Mouse (Mus musculus): Measurements from ENCODE around the gene Itgb1bp1.

Gene Itgb1bp1

GRCm38 (mm10) chr12:21244375-21244960 is 41.6 kb downstream of the Itgb1bp1 start:
- no peak for DNase-seq (ENCODE audit: low read depth, low spot score)

DNA sequence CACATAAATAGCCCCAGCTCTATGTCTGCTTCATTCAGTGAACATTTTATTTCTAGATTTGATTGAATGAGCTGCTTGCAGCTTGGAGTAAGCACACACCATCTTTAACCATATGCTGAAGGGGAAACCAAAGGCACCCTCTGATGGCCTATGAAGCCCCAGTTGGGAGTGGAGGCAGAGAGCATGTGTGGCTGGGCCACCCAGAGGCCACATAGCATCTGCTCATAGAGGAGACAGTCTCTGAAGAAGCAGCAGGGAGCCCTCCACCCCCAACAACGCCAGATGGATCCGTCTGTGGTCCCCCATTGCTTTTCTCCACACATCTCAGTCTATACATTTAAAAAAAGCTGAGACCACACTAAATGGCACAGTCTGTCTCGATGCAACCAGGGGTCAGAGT is 44.1 kb downstream of the Itgb1bp1 start:
- no peak for DNase-seq (ENCODE audit: low read depth, low spot score)

- no peak for DNase-seq (ENCODE audit: low read depth, low spot score)
Observed at GRCm38 (mm10) chr12:21234560-21234959, 51.5 kb downstream of the Itgb1bp1 start.

- DNase-seq (ENCODE audit: low read depth, low spot score): no peak
Observed at GRCm38 (mm10) chr12:21233727-21234126, 52.4 kb downstream of the Itgb1bp1 start.

- DNase-seq (ENCODE audit: low read depth, low spot score): no peak
Observed at GRCm38 (mm10) chr12:21229076-21229918, 56.8 kb downstream of the Itgb1bp1 start.

DNA sequence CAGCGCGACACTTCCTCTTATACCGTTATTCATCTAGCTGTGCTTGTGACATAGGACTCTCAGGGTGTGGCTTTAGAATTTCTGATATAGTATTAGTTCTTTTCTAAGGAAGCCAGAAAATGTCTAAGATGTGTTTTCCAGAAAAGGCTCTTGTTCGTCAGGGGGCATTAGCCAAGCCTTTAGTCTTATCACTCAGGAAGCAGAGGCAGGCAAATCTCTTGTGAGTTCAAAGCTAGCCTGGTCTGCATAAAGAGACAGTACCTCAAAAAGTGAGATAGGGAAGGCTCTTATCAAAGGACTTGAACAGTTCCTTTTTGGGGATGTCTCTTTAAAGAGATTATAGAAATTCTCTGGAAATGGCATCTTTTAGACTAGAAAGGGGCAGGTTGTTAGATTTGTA is 57.4 kb downstream of the Itgb1bp1 start:
- no peak for DNase-seq (ENCODE audit: low read depth, low spot score)

- DNase-seq (ENCODE audit: low read depth, low spot score): no peak
Observed at GRCm38 (mm10) chr12:21227076-21227980, 58.8 kb downstream of the Itgb1bp1 start.

- DNase-seq (ENCODE audit: low read depth, low spot score): no peak
Observed at GRCm38 (mm10) chr12:21226316-21226715, 59.8 kb downstream of the Itgb1bp1 start.

DNA sequence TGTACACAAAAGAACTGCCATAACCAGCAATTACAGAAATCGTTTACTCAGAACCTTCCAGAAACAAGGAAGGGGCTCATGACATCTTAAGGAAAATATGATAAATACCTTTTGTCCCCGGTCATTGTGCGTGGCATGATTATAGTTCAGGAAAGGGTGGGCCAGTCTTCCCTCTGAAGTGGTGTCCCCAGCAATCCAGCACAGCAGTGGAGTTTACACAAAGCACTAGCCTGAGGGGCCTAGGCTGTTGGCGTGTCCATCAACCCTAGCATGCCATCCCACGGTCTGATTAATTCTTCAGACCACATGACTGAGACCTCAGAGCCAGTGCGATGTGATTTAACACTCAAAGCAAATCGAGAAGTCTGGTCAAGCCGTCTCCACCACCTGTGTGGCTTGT is 60.7 kb downstream of the Itgb1bp1 start:
- DNase-seq (ENCODE audit: low read depth, low spot score): no peak

DNA sequence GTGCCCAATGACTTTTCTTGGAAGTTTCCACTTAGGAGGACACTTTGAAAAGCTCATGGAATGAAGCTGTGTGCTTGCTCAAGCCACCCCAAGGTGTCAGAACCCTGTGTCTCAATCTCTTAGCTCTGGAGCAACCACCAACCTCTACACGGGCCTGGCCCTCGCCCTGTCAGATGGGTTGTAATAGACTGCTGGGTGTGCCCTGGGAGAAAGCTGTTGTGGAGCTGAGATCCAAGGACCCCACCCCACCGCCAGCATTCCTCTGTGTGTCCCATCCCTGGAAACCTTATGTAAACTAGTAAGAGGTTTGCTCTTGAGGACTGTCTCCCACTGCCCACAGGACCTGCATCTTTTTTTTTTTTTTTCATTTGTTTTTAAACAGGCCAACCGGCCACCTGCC is 62.2 kb downstream of the Itgb1bp1 start:
- DNase-seq (ENCODE audit: low read depth, low spot score): no peak

DNA sequence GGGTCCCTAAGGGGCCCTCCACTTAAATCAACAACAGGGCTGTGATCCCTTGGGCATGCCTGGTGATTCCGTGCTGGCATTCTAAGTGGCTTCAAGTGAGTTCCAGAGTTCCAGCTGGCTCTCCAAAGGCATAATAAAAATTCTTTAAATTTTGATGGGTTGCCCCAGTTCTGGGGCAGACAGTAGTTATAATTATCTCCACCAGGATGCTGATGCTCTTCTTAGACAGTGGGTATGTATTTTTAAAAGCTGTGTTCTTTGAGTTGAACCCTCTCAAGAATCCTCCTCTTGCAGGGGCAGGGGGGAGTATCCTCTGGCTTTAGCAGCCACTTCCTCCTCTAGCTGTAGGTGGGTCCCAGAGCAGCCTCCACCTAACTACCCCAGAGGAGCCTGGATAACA is 65.5 kb downstream of the Itgb1bp1 start:
- no peak for DNase-seq (ENCODE audit: low read depth, low spot score)

- no peak for DNase-seq (ENCODE audit: low read depth, low spot score)
Observed at GRCm38 (mm10) chr12:21217776-21218444, 68.2 kb downstream of the Itgb1bp1 start.

DNA sequence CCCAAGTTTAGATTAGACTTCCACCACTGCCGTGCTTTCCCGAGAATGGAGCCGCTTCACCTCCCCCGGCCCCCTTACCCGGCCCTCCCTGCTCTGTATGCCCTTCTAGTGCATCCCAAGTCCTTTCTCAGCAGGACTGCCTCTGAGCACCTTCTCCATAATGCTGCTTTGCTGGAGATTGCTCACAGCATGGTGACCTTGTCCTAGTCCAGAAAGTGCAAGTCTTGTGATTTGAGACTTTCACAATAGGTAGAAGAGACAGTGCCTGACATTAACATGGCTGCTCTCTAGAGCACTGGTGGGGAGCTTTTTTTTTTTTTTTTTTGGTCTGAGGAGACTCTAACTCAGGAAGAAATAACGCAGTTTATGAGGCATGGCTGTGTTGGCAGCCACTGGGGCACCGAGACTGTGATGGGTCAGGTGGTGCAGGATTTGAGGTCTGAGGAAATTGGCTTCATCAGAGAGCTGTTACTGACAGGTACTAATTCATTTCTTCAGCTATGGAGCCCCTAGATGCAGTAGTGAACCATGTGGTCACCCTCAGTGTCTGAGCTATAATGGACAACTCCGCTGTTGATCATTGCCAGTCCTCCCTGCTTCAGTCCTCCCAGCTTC is 71.4 kb downstream of the Itgb1bp1 start:
- no peak for DNase-seq (ENCODE audit: low read depth, low spot score)

- no peak for DNase-seq (ENCODE audit: low read depth, low spot score)
Observed at GRCm38 (mm10) chr12:21212876-21213275, 73.2 kb downstream of the Itgb1bp1 start.

DNA sequence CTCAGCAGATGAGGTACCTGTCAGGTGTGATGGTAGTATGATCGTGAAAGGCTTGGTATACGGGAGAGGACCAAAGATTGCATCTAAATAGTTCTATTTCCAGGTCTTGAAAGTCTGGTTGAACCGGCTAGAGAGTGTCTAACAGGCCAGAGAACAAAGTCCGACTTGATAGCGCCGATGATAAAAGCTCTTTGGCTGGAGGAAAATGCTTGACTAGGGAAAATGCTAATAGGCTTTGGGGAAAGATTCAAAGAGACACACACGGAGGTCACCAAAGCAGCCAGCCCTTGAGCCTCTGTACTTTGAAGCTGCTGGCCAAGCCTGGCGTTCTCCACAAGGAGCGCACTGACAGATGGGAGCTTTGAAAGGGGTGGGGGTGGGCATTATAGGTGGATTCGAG is 76.8 kb downstream of the Itgb1bp1 start:
- DNase-seq (ENCODE audit: low read depth, low spot score): no peak

DNA sequence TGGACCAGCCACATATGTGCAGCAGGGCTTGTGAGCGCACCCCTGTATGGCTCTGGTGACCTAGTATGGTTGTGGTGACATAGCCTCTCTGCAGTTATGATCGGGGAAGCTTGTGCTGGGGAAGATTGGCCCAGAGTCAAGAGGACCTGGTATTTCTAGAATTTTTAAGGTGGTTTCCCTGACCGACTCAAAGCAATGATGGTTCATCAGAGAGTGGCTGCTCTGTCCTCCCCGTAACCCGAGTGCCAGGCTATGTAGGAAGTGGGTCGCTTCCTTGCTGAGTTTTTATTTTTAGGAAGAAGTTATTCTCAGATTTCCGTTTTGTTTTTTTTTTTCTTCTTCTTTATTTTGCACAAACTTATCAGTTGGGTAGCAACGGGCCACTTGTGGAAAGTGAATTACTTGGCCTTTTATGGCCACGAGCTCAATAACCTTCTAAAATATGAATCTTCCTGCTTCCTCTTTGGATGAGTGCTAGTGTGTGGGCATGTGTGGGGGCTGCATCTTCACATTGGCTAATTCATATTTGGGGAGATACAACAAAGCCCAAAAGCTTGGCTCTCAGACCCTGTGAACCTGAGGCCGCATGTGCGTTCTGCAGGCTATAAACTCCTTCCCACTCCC is 77.8 kb downstream of the Itgb1bp1 start:
- no peak for DNase-seq (ENCODE audit: low read depth, low spot score)

DNA sequence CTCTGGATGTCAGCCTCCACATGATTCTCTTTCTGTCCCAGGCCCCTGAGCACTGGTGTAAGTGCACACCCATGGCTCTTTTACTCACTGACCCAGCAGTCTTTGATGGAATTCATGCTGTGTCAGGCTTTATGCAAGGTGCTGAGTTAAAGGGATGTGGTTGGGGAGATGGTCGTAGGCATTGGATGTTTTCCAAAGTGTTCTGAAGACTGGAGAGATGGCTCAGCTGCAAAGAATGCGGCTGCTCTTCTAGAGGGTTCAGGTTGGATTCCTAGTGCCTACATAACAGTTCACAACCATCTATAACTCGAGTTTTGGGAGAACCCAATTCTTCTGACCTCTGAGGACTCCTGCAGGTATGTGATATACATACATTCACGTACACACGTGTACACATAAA is 78.7 kb downstream of the Itgb1bp1 start:
- no peak for DNase-seq (ENCODE audit: low read depth, low spot score)

GRCm38 (mm10) chr12:21205799-21206198 is 80.3 kb downstream of the Itgb1bp1 start:
- no peak for DNase-seq (ENCODE audit: low read depth, low spot score)

- no peak for DNase-seq (ENCODE audit: low read depth, low spot score)
Observed at GRCm38 (mm10) chr12:21204701-21205312, 81.3 kb downstream of the Itgb1bp1 start.
